Mouse (Mus musculus) intestine, embryonic 14.5 days (tissue): ENCODE data around the gene Sptbn4. TPM values are rescaled to one million over a fixed set of nuclear protein-coding genes. Genes with fewer than 3 reads are reported as not detected.

Experiments used
- ATAC-seq: fragments of 200-750 bp; cut with Nextera tagmentation; replicated peaks from 2 replicates; pipeline ENCODE4 v1.8.0; 2017; ENCODE audit warnings: low read depth, moderate number of reproducible peaks, moderate TSS enrichment, moderate library complexity; ENCODE audit not compliant: low FRiP score, low TSS enrichment
- DNase-seq: peaks from one replicate; pipeline ENCODE4 v3.0.0-alpha.2; 2018; ENCODE audit warnings: low spot score
- H3K27ac ChIP-seq: fragments of 300-500 bp; sonication (generic); 2 replicates; pipeline ENCODE4 v1.5.1; 2014; ENCODE audit warnings: low read depth, mild to moderate bottlenecking, control low read depth
- H3K27me3 ChIP-seq: fragments of 300-500 bp; sonication (generic); replicated peaks from 2 replicates; pipeline ENCODE4 v1.6.1; 2014; ENCODE audit warnings: low read length, control low read depth; ENCODE audit not compliant: control insufficient read depth, insufficient read depth
- H3K36me3 ChIP-seq: fragments of 300-500 bp; sonication (generic); 2 replicates; pipeline ENCODE4 v1.6.1; 2014; ENCODE audit warnings: low read length, control low read depth; ENCODE audit not compliant: control insufficient read depth, insufficient read depth
- H3K4me1 ChIP-seq: fragments of 300-500 bp; sonication (generic); replicated peaks from 2 replicates; pipeline ENCODE4 v1.6.1; 2014; ENCODE audit warnings: low read length, control low read depth, mixed read lengths; ENCODE audit not compliant: control insufficient read depth, insufficient read depth
- H3K4me2 ChIP-seq: fragments of 300-500 bp; sonication (generic); 2 replicates; pipeline ENCODE4 v1.6.1; 2014; ENCODE audit warnings: low read length
- H3K4me3 ChIP-seq: fragments of 300-500 bp; sonication (generic); 2 replicates; pipeline ENCODE4 v1.5.1; 2014; ENCODE audit warnings: low read depth, low read length, control low read depth, mixed read lengths
- H3K9ac ChIP-seq: fragments of 300-500 bp; sonication (generic); 2 replicates; pipeline ENCODE4 v1.6.1; 2014; ENCODE audit warnings: mild to moderate bottlenecking, low read length
- H3K9me3 ChIP-seq: fragments of 300-500 bp; sonication (generic); 2 replicates; pipeline ENCODE4 v1.6.1; 2016; ENCODE audit warnings: low read length, control low read depth; ENCODE audit not compliant: control insufficient read depth
- WGBS: fragments of 180-500 bp; shearing (Covaris S2); extraction: QIAGEN DNeasy Blood & Tissue Kit; methylation state at CpG from one replicate; pipeline ENCODE4 v1.1.7; 2014; 5-methylcytosine and 5-hydroxymethylcytosine counted together
- polyA plus RNA-seq: library from polyadenylated mRNA; unstranded; fragments of >200 nt; fragmentation: Nextera tagmentation; extraction: Ambion mirVana; gene quantifications from 2 replicates; pipeline ENCODE4 v1.2.1, GENCODE M21; 2014

Gene Sptbn4
- polyA plus RNA-seq, 1 experiment from 2014 or later: 0.34 TPM

GRCm38 (mm10) chr7:27315958-27316357, 131.5 kb downstream of the Sptbn4 start:
- no peak overlapping the region for H3K9ac ChIP-seq
- H3K4me2 ChIP-seq: no peak overlapping the region
- no peaks in the 10 kb centered on the region for H3K27me3 ChIP-seq
- peaks cover 46% of the 10 kb centered on the region for H3K36me3 ChIP-seq
- no peaks in the 10 kb centered on the region for H3K4me1 ChIP-seq
- H3K4me3 ChIP-seq: no peak overlapping the region
- H3K9me3 ChIP-seq: peaks cover 8% of the 10 kb centered on the region; the same call in 1 of the 2 replicates
- 52% methylated on average over 7 of the region's 7 CpGs for WGBS
- DNase-seq: no peak
- ATAC-seq: no peak
- no peak overlapping the region for H3K27ac ChIP-seq

- Histone ChIP-seq H3K4me1 (0 out of 2 replicates have a peak, but pooled peaks cover 4% of the 10 kb centered on the region), H3K9me3 (peaks cover 8% of the 10 kb centered on the region; the same call in 1 of the 2 replicates), H3K9ac (no peak overlapping the region), H3K36me3 (peaks cover 42% of the 10 kb centered on the region), H3K27ac (no peak overlapping the region), H3K4me3 (no peak overlapping the region), H3K27me3 (no peaks in the 10 kb centered on the region), H3K4me2 (no peak overlapping the region)
- 91% methylated on average over 3 of the region's 3 CpGs for WGBS
- no peak for DNase-seq
- ATAC-seq: no peak
Measured at GRCm38 (mm10) chr7:27314393-27314792, 133.1 kb downstream of the Sptbn4 start.

- DNase-seq: no peak
- peaks cover 27% of the 10 kb centered on the region for H3K36me3 ChIP-seq
- no peak for ATAC-seq
- peaks cover 8% of the 10 kb centered on the region; the same call in 1 of the 2 replicates for H3K4me1 ChIP-seq
- 91% methylated on average over 12 of the region's 12 CpGs for WGBS
- H3K4me3 ChIP-seq: no peak overlapping the region
- no peak overlapping the region for H3K27ac ChIP-seq
- peaks cover 8% of the 10 kb centered on the region; the same call in 1 of the 2 replicates for H3K9me3 ChIP-seq
- no peak overlapping the region for H3K4me2 ChIP-seq
- no peaks in the 10 kb centered on the region for H3K27me3 ChIP-seq
- H3K9ac ChIP-seq: no peak overlapping the region
Measured at GRCm38 (mm10) chr7:27311651-27312284, 135.7 kb downstream of the Sptbn4 start.

GRCm38 (mm10) chr7:27310996-27311535, 136.4 kb downstream of the Sptbn4 start:
- ATAC-seq: no peak
- Histone ChIP-seq H3K9ac (no peak overlapping the region), H3K27me3 (no peaks in the 10 kb centered on the region), H3K4me1 (peaks cover 8% of the 10 kb centered on the region; the same call in 1 of the 2 replicates), H3K4me2 (no peak overlapping the region), H3K36me3 (peaks cover 34% of the 10 kb centered on the region), H3K27ac (no peak overlapping the region), H3K9me3 (peaks cover 8% of the 10 kb centered on the region; the same call in 1 of the 2 replicates), H3K4me3 (no peak overlapping the region)
- DNase-seq: no peak
- WGBS: 59% methylated on average over 8 of the region's 8 CpGs

- 13% methylated on average over 17 of the region's 17 CpGs for WGBS
- Histone ChIP-seq H3K36me3 (peaks cover 41% of the 10 kb centered on the region), H3K27me3 (no peaks in the 10 kb centered on the region), H3K4me2 (peak overlapping the region; percentile 32), H3K4me3 (no peak overlapping the region), H3K27ac (no peak overlapping the region), H3K9me3 (peaks cover 8% of the 10 kb centered on the region; the same call in 1 of the 2 replicates), H3K4me1 (peaks cover 8% of the 10 kb centered on the region; the same call in 1 of the 2 replicates), H3K9ac (0 out of 2 replicates have a peak overlapping the region, but pooled peaks have one; percentile 14)
- no peak; the same call in 1 of the 2 replicates for ATAC-seq
- no peak for DNase-seq
Measured at GRCm38 (mm10) chr7:27310306-27310705, 137.2 kb downstream of the Sptbn4 start.

- H3K4me2 ChIP-seq: no peak overlapping the region
- H3K9me3 ChIP-seq: peaks cover 8% of the 10 kb centered on the region; the same call in 1 of the 2 replicates
- DNase-seq (no peak), ATAC-seq (no peak)
- H3K4me3 ChIP-seq: no peak overlapping the region
- H3K27me3 ChIP-seq: no peaks in the 10 kb centered on the region
- H3K36me3 ChIP-seq: peaks cover 46% of the 10 kb centered on the region
- 84% methylated on average over 3 of the region's 3 CpGs for WGBS
- H3K4me1 ChIP-seq: peaks cover 8% of the 10 kb centered on the region; the same call in 1 of the 2 replicates
- H3K27ac ChIP-seq: no peak overlapping the region
- no peak overlapping the region for H3K9ac ChIP-seq
Measured at GRCm38 (mm10) chr7:27309832-27310231, 137.7 kb downstream of the Sptbn4 start.

- peak; percentile 82 for DNase-seq
Measured at GRCm38 (mm10) chr7:27308821-27309549, 138.5 kb downstream of the Sptbn4 start.

GRCm38 (mm10) chr7:27307551-27307950, 139.9 kb downstream of the Sptbn4 start:
- DNase-seq (no peak), ATAC-seq (no peak)
- peaks cover 31% of the 10 kb centered on the region for H3K36me3 ChIP-seq
- 69% methylated on average over 9 of the region's 9 CpGs for whole genome bisulfite sequencing
- H3K4me3 ChIP-seq: no peak overlapping the region
- no peaks in the 10 kb centered on the region for H3K27me3 ChIP-seq
- H3K4me1 ChIP-seq: peaks cover 8% of the 10 kb centered on the region; the same call in 1 of the 2 replicates
- no peaks in the 10 kb centered on the region for H3K9me3 ChIP-seq
- no peak overlapping the region for H3K27ac ChIP-seq
- H3K9ac ChIP-seq: no peak overlapping the region
- no peak overlapping the region for H3K4me2 ChIP-seq

More at GRCm38 (mm10) chr7:27308821-27309549, 138.5 kb downstream of the Sptbn4 start:
- peak overlapping the region; percentile 27 for H3K4me3 ChIP-seq
- peaks cover 8% of the 10 kb centered on the region; the same call in 1 of the 2 replicates for H3K4me1 ChIP-seq
- no peaks in the 10 kb centered on the region for H3K27me3 ChIP-seq
- no peak overlapping the region for H3K27ac ChIP-seq
- H3K36me3 ChIP-seq: peaks cover 41% of the 10 kb centered on the region
- peak; percentile 72 for ATAC-seq
- H3K9ac ChIP-seq: no peak overlapping the region
- H3K4me2 ChIP-seq: peak overlapping the region; percentile 53
- peaks cover under 1% of the 10 kb centered on the region; the same call in 1 of the 2 replicates for H3K9me3 ChIP-seq
- WGBS: 12% methylated on average over 28 of the region's 28 CpGs
